Comparison of ENCODE assay signal across 24 mouse cellular contexts in genomic region chr2:166071481-166071880, GRCm38 (mm10).
"Had no signal": no experiment of that assay in that cellular context is flagged by ENCODE, and none has a peak within 500 bp of the region (broad histone marks: within the 10 kb centered on the region; RNA-seq: fewer than 3 reads in every experiment).

No protein-coding gene starts in this region.

- H3K4me2 ChIP-seq: heart, embryonic 12.5 days; hindbrain, embryonic 12.5 days; hindbrain, embryonic 14.5 days; intestine, embryonic 15.5 days; limb, embryonic 13.5 days; limb, embryonic 15.5 days; liver, embryonic 12.5 days had no signal

- ATAC-seq: hindbrain, embryonic 16.5 days; inflammation-experienced regulatory T-cells, adult 6 months; intestine, embryonic 15.5 days; intestine, postnatal 0 days; liver, embryonic 12.5 days had no signal

- H3K9me3 ChIP-seq: heart, embryonic 12.5 days; hindbrain, embryonic 10.5 days; hindbrain, embryonic 12.5 days; intestine, embryonic 15.5 days; limb, embryonic 13.5 days; limb, embryonic 15.5 days; liver, embryonic 12.5 days had no signal

- H3K4me1 ChIP-seq: intestine, embryonic 15.5 days; limb, embryonic 13.5 days; limb, embryonic 15.5 days; liver, embryonic 12.5 days had no signal

- DNase-seq: gastrocnemius, adult 2 months; gastrocnemius, postnatal 10 days; gastrocnemius, postnatal 25 days; heart, adult 2 months; heart, postnatal 10 days; heart, postnatal 4 days; kidney, adult 18-20 months; kidney, adult 8-10 months; kidney, postnatal 25 days; layer of hippocampus, adult 9-11 months; layer of hippocampus, postnatal 36 days; left cerebral cortex, postnatal 4 days had no signal

- H3K9ac ChIP-seq: heart, embryonic 12.5 days; hindbrain, embryonic 12.5 days; hindbrain, embryonic 14.5 days; intestine, embryonic 15.5 days; limb, embryonic 13.5 days; limb, embryonic 15.5 days; liver, embryonic 12.5 days; liver, embryonic 14.5 days had no signal

- H3K27ac ChIP-seq: gastrocnemius, adult 2 months; heart, adult 2 months; hindbrain, embryonic 10.5 days; hindbrain, embryonic 12.5 days; hindbrain, embryonic 14.5 days; intestine, embryonic 15.5 days; limb, embryonic 13.5 days; limb, embryonic 15.5 days; liver, embryonic 12.5 days; liver, embryonic 14.5 days had no signal

- H3K4me3 ChIP-seq: gastrocnemius, adult 2 months; heart, adult 2 months; heart, embryonic 12.5 days; hindbrain, embryonic 10.5 days; hindbrain, embryonic 12.5 days; intestine, embryonic 15.5 days; limb, embryonic 13.5 days; limb, embryonic 15.5 days; liver, embryonic 12.5 days had no signal

- H3K27me3 ChIP-seq: heart, embryonic 12.5 days; hindbrain, embryonic 12.5 days; intestine, embryonic 15.5 days; limb, embryonic 13.5 days; limb, embryonic 15.5 days; liver, embryonic 12.5 days had no signal
